Mouse (Mus musculus) kidney, postnatal 10 days (tissue): ENCODE results near the gene Dok5.

Source experiments
- DNase-seq: peaks from one replicate; pipeline ENCODE4 v3.0.0; 2021; ENCODE audit warnings: mixed read lengths

The Dok5 gene

GRCm38 (mm10) chr2:170738891-170739290 lies 7.3 kb downstream of the Dok5 start:
- DNase-seq = no peak

DNA sequence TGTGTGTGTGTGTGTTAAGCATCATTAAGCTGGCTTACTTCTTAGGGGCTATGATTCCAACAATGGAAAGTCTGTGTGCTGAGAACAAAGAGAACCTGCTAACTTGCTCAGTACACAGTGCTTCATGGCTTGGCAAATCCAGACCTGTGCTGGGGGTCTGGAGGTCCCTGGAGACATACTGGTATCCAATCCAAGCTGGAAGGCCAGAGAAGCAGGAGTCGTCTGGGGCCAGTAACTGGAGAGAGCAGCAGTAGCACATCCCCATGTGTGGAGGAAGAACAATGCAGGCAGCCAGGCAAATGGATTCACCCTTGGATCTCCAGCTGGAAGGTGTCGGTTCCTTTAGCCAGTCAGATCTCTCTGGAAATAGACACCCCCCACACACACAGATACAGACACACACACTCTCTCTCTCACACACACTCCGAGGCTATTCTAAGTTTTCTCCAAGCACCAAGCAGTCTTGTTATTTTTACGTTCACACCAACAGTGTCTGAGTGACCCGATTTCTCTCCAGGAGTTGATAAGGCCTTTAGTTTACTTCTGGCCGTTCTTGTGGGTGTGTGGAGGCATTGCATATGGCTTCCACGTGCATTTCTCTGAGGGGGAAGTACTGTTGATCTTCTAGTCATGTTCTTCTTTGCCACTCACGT lies 8.2 kb downstream of the Dok5 start:
- no peak for DNase-seq

GRCm38 (mm10) chr2:170743521-170743920 lies 11.9 kb downstream of the Dok5 start:
- DNase-seq = no peak

DNA sequence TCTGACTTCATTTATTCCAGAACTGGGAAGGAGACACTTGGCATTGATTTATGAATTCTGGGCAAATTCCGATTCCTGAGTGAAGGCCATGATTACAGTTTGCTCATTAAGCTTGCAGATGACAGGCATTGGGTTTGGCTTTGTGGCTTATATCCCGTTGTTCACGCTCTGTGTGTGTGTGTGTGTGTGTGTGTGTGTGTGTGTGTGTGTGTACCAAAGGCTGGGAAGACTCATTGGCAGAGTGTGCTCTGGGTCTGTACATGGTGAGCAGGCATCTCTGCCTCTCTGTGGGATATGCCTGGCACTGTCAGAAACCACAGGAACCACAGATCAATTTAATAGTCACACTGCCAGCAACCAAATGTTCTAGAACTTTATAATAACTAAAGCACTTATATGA lies 17.3 kb downstream of the Dok5 start:
- DNase-seq = no peak

DNA sequence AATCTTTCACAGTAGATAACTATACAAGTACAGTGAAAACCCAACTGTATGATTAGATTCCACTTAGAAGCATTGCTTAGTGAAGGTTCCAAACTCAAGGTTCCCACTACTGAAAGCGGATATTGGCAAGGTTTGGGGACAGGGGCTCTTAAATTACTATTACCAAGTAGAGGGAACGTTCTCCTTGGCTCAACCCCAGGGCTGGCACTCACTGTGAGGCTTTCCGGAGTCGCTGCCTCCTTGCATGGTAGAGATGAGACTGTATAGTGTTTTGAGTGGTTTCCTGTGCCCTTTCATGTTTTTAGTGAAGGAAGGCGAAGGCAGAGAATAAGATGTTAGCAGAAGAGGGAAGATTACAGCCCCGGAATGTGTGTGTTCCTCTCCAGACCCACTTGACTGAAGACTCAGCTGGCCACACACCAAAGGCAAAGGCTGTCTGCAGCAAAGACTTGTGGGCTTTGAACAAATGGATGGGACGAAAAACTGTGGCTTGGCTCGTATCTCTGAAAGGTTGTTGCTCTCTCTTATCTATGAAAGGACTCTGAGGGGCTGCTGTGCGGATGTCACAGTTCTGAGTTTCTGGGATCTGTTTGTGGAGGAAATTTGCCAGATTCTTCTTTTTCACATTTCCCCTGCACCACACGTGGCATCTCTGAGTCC lies 20.7 kb downstream of the Dok5 start:
- no peak for DNase-seq

DNA sequence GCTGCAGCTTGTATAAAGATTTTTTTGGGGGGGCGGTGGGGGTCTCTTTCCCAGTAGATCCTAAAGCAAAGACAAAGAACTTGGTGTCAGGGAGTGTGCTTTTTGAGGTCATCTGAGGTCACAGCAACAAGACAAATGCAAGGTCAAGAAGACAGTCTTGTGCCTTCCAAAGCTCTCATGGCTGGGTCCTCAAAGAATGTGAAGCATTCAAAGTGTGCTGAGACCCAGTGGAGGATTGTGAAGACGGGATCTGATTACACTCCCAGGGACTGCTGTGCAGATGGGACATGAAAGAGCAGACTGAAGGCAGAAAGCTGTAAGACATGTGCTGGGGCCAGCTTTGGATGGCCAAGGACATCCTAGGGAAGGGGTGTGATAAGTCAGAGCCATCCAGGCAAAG lies 24.2 kb downstream of the Dok5 start:
- no peak for DNase-seq

DNA sequence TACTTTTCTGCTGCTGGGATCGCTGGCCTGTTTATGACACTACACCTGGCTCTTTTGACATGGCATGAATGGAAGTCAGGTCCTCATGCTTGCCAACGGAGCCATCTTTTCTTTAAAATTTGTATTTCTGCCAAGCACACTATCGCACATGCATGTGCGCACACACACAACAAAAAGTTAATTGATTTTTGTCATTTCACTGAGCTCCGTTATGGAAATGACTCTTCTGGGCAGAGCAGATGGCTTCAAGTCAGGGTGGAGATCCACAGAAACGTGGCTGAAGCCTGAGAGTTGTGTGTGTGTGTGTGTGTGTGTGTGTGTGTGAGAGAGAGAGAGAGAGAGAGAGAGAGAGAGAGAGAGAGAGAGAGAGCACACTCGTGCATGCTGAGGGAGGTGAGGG lies 25.1 kb downstream of the Dok5 start:
- no peak for DNase-seq

- DNase-seq = peak; percentile 31
Observed at GRCm38 (mm10) chr2:170757228-170757875, 25.7 kb downstream of the Dok5 start.

DNA sequence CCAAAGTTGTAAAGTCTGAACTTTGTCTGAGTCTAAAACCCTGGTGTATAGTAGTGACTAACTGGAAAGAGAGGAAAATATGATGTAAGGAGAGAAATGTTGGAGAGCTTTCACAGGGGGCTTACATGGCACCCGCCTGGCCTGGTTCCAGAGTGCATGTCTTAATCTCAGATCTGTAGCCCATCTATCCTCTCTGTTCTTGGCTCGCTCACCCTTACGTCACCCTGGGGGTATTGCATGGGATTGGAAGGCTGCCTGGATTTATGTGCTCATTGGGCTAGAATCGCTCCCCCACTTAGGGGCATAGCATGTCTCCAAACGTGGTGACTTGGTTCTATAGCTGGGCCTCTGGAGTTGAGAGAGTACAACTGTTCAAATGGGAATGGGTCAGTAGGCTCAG lies 26.6 kb downstream of the Dok5 start:
- DNase-seq = peak; percentile 7

GRCm38 (mm10) chr2:170764704-170765103 lies 33.1 kb downstream of the Dok5 start:
- DNase-seq = no peak

DNA sequence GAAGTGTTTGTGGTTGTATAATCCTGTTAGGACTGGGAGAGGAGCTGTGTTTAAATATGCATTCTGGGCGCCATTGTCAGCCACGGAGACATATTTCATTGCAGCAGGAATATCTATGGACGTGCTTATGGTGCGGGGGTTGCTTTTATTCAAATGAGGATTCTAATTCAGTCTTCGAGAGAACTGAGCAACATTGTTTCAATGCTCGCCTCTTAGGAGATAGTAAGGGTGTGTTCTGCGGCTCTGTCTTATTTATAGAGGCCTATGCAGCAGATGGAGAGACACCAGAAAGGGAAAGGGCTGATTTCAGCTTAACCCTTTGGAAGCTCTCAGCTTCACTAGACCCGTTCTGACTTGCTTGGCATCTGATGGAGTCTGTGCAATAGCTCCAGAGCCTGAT lies 35.6 kb downstream of the Dok5 start:
- DNase-seq = no peak

DNA sequence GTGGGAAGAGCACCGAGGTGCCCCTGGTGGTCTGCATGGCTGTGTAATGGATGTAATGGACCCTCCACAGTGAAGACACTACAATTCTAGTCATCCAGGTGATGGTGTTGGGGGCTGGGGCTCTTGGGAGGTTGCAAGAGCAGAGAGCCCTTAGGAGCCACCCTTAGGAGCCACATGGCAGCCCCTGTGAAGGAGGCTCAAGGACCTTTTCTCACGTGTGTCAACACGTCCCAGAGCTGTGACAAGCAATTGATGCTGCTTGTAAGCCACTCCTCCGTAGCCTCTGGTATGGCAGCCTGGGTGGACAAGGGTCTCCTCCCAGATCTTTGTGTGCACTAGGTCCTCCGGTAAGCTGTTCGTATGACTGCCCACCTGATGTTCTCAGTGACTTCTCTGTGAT lies 37.1 kb downstream of the Dok5 start:
- DNase-seq = no peak

- no peak for DNase-seq
Observed at GRCm38 (mm10) chr2:170771555-170771954, 39.9 kb downstream of the Dok5 start.

DNA sequence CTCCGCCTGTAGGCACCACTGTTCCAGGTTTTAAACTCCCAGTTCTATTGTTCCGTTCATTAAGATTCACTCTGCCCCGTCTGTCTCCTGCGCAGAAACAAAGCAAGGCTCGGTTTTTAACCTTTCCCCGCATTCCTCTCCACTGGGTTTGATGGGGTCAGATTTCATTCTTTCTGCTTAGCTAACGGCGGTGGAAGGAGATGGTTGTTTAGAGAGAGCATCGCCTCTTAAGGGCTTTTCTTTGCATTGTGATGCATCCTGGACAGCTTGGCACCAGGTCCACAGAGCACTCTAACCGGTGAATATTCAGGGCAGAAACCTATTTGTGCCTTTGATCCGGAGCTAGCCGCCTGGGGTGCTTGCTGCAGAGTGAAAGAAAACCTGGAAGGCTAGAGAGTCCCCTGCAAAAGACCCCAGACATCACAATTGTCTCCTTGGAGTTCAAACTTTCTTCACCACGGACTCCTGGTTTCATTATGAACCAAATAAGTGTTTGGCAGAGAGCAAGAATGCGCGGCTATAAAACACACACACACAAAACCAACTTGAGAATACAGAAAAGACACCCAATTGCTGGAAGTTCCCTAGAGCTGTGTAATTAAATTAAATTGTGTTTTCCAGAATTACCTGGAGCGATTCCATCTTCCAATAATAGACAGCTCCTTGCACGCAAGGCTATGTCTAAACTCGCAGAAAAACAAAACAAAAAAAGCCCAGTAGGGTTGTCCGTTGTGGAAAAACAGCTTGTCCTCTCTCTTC lies 40.7 kb downstream of the Dok5 start:
- DNase-seq = no peak

- no peak for DNase-seq
Observed at GRCm38 (mm10) chr2:170772885-170773270, 41.3 kb downstream of the Dok5 start.

DNA sequence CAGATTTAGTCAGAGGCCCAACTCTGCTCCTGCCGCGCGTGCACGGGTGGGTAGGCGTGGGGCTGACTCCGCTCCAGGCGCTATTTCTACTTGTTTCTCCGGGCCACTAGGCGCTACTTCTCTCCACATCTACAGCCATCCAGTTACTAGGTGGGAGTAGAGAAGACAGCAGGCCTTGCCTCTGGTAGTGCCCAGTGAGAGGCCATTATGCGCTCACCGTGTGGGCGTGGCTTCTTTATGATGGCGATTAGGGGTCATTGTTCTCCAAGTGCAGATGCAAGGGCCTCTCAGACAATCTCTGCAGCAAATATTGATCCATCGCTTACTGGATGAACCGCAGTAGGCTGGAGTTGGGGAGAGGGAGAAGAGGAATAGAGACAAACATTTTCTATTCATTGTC lies 44.0 kb downstream of the Dok5 start:
- DNase-seq = no peak

DNA sequence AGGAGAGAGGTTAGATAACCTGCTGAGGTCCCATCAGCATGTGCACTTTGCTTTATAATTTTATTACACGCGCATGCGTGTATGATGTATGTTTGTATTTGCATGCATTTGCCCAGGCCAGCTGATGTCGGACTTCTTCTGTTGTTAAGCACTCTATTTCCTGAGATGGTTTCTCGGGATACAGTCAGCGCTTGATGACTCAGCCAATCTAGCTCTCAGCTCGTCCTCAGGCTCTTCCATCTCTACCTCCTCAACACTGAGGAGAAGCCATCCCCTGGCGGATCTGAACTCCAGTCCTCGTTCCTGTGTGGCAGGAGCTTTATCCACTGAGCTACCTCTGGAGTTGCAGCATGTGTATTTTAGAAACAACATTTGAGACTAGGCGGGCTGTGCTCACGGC lies 44.5 kb downstream of the Dok5 start:
- DNase-seq = no peak

- no peak for DNase-seq
Observed at GRCm38 (mm10) chr2:170777572-170777971, 46.0 kb downstream of the Dok5 start.

- no peak for DNase-seq
Observed at GRCm38 (mm10) chr2:170780010-170780750, 48.6 kb downstream of the Dok5 start.

DNA sequence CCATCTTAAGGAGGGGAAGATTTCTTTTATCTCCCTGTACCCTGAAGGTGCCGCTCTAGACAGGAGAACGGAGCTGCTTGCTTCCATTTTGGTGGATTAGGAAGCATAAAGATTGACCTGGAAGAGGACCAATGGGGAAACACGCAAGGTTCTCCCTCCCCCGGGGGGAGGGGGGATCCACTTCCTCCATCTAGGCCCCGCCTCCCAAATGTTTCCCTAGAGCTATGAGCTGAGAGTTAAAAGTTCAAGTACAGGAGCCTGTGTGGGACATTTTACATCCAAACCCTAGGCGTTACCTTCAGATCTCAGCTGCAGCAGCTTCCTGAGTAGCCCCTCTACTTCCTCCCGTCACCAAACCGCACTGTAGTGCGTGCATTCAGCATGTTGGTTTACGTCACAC lies 56.5 kb downstream of the Dok5 start:
- DNase-seq = no peak

- DNase-seq = peak; percentile 17
Observed at GRCm38 (mm10) chr2:170791332-170792017, 59.9 kb downstream of the Dok5 start.

DNA sequence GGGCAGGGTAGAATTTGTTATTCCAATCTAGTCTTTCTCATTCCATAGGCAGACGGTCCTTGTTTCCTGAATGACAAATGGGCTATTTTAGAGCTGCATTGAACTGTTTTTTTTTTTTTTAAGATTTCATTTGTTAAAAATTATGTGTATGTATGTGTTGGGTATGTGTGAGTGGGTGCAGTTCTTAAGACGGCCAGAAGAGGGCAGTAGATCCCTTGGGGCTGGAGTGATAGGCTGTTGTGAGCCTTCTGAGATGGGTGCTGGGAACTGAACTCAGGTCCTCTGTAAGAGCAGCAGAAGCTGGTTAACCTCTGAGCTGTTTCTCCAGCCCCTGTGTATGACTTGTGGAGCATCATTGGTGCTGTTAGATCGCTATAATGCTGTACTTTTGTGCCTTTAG lies 63.6 kb downstream of the Dok5 start:
- no peak for DNase-seq
